Mouse (Mus musculus): ENCODE measurements around the gene Exoc1.
A peak's percentile ranks its signal among the peaks of the same experiment; 100 is the strongest.

Exoc1 gene

GRCm38 (mm10) chr5:76529040-76529703 lies at the start of gene Exoc1:
Exoc1 (plus strand) TSS chr5:76529311.
- DNase-seq (ENCODE audit: low spot score), result peak; percentile 89

- no peak for DNase-seq (ENCODE audit: low spot score)
Observed at GRCm38 (mm10) chr5:76483811-76484210, 45.3 kb upstream of the Exoc1 start, which contains the start of gene Gm7271. Gm7271 (plus strand) TSS chr5:76484040.

- DNase-seq (ENCODE audit: low spot score), result no peak
Observed at GRCm38 (mm10) chr5:76495126-76495525, 34.0 kb upstream of the Exoc1 start.

GRCm38 (mm10) chr5:76522446-76522845 lies 6.7 kb upstream of the Exoc1 start:
- DNase-seq (ENCODE audit: low spot score), result no peak

- DNase-seq (ENCODE audit: low spot score), result no peak
Observed at GRCm38 (mm10) chr5:76524623-76525022, 4.5 kb upstream of the Exoc1 start.

GRCm38 (mm10) chr5:76525066-76525465 lies 4.0 kb upstream of the Exoc1 start:
- DNase-seq (ENCODE audit: low spot score), result no peak

GRCm38 (mm10) chr5:76525829-76526228 lies 3.3 kb upstream of the Exoc1 start:
- no peak for DNase-seq (ENCODE audit: low spot score)

GRCm38 (mm10) chr5:76529704-76530066 lies 574 bp downstream of the Exoc1 start:
- no peak for DNase-seq (ENCODE audit: low spot score)

GRCm38 (mm10) chr5:76533186-76533585 lies 4.1 kb downstream of the Exoc1 start:
- no peak for DNase-seq (ENCODE audit: low spot score)

- no peak for DNase-seq (ENCODE audit: low spot score)
Observed at GRCm38 (mm10) chr5:76536231-76536630, 7.1 kb downstream of the Exoc1 start.

- no peak for DNase-seq (ENCODE audit: low spot score)
Observed at GRCm38 (mm10) chr5:76537578-76537977, 8.5 kb downstream of the Exoc1 start.

- DNase-seq (ENCODE audit: low spot score), result peak; percentile 28
Observed at GRCm38 (mm10) chr5:76540181-76540580, 11.1 kb downstream of the Exoc1 start.

- DNase-seq (ENCODE audit: low spot score), result no peak
Observed at GRCm38 (mm10) chr5:76540842-76541241, 11.7 kb downstream of the Exoc1 start.

GRCm38 (mm10) chr5:76543200-76543599 lies 14.1 kb downstream of the Exoc1 start:
- no peak for DNase-seq (ENCODE audit: low spot score)

- DNase-seq (ENCODE audit: low spot score), result no peak
Observed at GRCm38 (mm10) chr5:76550426-76550825, 21.3 kb downstream of the Exoc1 start.

GRCm38 (mm10) chr5:76565321-76565720 lies 36.2 kb downstream of the Exoc1 start:
- DNase-seq (ENCODE audit: low spot score), result peak; percentile 58

GRCm38 (mm10) chr5:76574251-76574650 lies 45.1 kb downstream of the Exoc1 start:
- no peak for DNase-seq (ENCODE audit: low spot score)

- DNase-seq (ENCODE audit: low spot score), result no peak
Observed at GRCm38 (mm10) chr5:76577026-76577425, 47.9 kb downstream of the Exoc1 start.

GRCm38 (mm10) chr5:76585378-76585777 lies 56.3 kb downstream of the Exoc1 start:
- DNase-seq (ENCODE audit: low spot score), result no peak

GRCm38 (mm10) chr5:76588551-76589283 lies 59.6 kb downstream of the Exoc1 start, which contains the start of gene Cep135:
Cep135 (plus strand) TSS chr5:76588698.
- DNase-seq (ENCODE audit: low spot score), result peak; percentile 87

GRCm38 (mm10) chr5:76589311-76589710 lies 60.2 kb downstream of the Exoc1 start:
- DNase-seq (ENCODE audit: low spot score), result no peak

GRCm38 (mm10) chr5:76590009-76590408 lies 60.9 kb downstream of the Exoc1 start:
- no peak for DNase-seq (ENCODE audit: low spot score)

- DNase-seq (ENCODE audit: low spot score), result no peak
Observed at GRCm38 (mm10) chr5:76591885-76592284, 62.8 kb downstream of the Exoc1 start.
